Mouse (Mus musculus): ENCODE measurements around the gene Mef2d. TPM values are rescaled to one million over a fixed set of nuclear protein-coding genes. Genes with fewer than 3 reads are reported as not detected.

The Mef2d gene
- polyA plus RNA-seq, 1 experiment, result 64.7 TPM

DNA sequence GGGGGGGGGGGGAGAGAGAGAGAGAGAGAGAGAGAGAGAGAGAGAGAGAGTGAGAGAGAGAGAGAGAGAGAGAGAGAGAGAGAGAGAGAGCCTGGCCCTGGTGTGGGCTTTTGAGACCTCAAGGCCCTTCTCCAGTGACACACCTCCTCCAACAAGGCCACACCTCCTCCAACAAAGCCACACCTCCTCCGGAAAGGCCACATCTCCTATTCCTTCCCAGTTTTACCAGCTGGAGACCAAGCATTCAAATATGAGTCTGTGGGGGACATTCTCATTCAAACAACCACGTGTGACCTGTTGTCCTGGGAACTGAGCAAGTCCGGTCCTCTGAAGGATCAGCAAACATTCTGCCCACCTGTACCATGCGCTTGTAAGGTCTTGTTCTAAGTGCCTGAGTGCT, 13.2 kb upstream of the Mef2d start:
- TF ChIP-seq POLR2A (IDR thresholded peaks at IDR 0.05; ENCODE audit: borderline replicate concordance, control insufficient read depth, low read depth, low read length) (no peak), CTCF (IDR thresholded peaks at IDR 0.05; ENCODE audit: control insufficient read depth, insufficient read depth, low read length) (no peak)
- no peak overlapping the region for H3K27ac ChIP-seq (ENCODE audit: control insufficient read depth, insufficient read depth, low read depth, low read length, poor library complexity)
- WGBS, result 74% methylated on average over 4 of the region's 4 CpGs

DNA sequence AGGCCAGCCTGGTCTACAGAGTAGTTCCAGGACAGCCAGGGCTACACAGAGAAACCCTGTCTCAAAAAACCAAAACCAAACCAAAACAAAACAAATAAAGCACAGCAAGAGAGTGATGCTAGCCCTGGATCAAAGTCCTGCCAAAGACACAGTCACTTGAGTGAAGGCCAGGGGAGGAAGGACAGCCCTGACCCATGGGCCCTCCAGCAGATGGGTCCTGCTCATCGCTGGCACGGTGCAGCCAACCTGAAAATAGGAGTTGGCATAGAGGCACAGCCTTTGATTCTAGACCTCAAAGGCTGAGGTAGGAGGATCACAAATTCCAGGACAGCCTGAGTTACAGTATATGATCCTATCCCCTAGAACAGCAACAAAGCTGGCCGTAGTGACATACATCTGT, 11.1 kb upstream of the Mef2d start:
- TF ChIP-seq CTCF (IDR thresholded peaks at IDR 0.05; ENCODE audit: control insufficient read depth, insufficient read depth, low read length) (no peak), POLR2A (IDR thresholded peaks at IDR 0.05; ENCODE audit: borderline replicate concordance, control insufficient read depth, low read depth, low read length) (no peak)
- H3K4me3 ChIP-seq (replicated peaks; ENCODE audit: control insufficient read depth, low read depth, low read length), result no peak overlapping the region
- 79% methylated on average over 3 of the region's 3 CpGs for WGBS
- H3K4me1 ChIP-seq (ENCODE audit: control insufficient read depth, insufficient read depth, low read length), result peaks cover 3% of the 10 kb centered on the region; the same call in 1 of the 2 replicates
- H3K27ac ChIP-seq (ENCODE audit: control insufficient read depth, insufficient read depth, low read depth, low read length, poor library complexity), result no peak overlapping the region

More for the DNA sequence above, 13.2 kb upstream of the Mef2d start:
- Histone ChIP-seq H3K4me1 (ENCODE audit: control insufficient read depth, insufficient read depth, low read length) (peaks cover 3% of the 10 kb centered on the region; the same call in 1 of the 2 replicates), H3K4me3 (replicated peaks; ENCODE audit: control insufficient read depth, low read depth, low read length) (no peak overlapping the region)

DNA sequence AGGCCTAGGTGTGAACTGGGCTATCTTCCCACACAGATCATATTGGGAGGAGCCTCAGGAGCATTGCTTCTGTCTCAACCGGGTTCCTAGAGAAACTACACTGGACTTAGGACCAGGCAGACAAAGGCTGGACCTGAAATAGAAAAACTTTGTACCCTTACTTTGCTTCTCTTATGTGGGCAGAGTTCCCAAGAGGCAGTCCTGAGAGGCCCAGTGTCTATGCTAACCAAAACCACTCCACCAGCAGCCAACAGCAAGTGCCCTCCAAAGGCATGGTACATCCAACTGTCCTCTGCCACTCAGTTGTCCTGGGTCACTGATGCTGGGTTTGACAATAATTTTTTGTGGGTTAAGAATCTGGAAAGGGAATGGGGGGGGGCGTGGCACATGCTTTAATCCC, 9.7 kb upstream of the Mef2d start:
- H3K4me3 ChIP-seq (replicated peaks; ENCODE audit: control insufficient read depth, low read depth, low read length), result no peak overlapping the region
- 92% methylated on average over 2 of the region's 2 CpGs for WGBS
- peaks cover 3% of the 10 kb centered on the region; the same call in 1 of the 2 replicates for H3K4me1 ChIP-seq (ENCODE audit: control insufficient read depth, insufficient read depth, low read length)
- H3K27ac ChIP-seq (ENCODE audit: control insufficient read depth, insufficient read depth, low read depth, low read length, poor library complexity), result no peak overlapping the region
- TF ChIP-seq CTCF (IDR thresholded peaks at IDR 0.05; ENCODE audit: control insufficient read depth, insufficient read depth, low read length) (no peak), POLR2A (IDR thresholded peaks at IDR 0.05; ENCODE audit: borderline replicate concordance, control insufficient read depth, low read depth, low read length) (no peak)

DNA sequence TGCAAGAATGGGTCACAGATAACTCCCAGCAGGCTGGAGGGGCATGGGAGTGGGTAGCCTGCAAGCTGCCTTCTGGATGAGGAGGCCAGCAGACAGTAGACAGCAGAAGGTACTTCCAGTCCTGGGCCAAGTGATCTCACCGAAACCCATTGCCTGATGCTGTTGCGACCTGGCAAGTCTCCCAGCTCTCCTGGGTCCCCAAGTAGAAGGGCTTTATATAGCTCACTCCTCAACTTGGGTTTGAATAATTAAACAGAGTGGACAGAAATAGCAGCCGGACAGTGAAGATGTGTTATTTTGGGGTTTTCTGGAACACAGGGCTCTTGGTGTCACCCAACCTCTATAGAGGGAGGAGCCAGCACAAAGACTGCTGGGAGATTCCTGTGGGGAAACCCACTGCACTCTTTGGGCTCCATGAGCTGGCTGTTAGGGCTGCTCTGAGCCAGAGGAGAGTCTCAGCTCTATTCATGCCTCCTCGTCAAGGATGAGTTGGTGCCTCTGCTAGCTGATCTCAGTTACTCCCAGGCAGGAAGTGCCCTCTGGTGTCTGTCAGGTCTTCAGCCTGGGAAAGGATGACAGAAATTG, 8.9 kb upstream of the Mef2d start:
- WGBS, result 70% methylated on average over 4 of the region's 4 CpGs
- H3K4me1 ChIP-seq (ENCODE audit: control insufficient read depth, insufficient read depth, low read length), result peaks cover 3% of the 10 kb centered on the region; the same call in 1 of the 2 replicates
- no peak for TF ChIP-seq CTCF (IDR thresholded peaks at IDR 0.05; ENCODE audit: control insufficient read depth, insufficient read depth, low read length)
- TF ChIP-seq POLR2A (IDR thresholded peaks at IDR 0.05; ENCODE audit: borderline replicate concordance, control insufficient read depth, low read depth, low read length), result no peak
- H3K27ac ChIP-seq (ENCODE audit: control insufficient read depth, insufficient read depth, low read depth, low read length, poor library complexity), result no peak overlapping the region
- no peak overlapping the region for H3K4me3 ChIP-seq (replicated peaks; ENCODE audit: control insufficient read depth, low read depth, low read length)

DNA sequence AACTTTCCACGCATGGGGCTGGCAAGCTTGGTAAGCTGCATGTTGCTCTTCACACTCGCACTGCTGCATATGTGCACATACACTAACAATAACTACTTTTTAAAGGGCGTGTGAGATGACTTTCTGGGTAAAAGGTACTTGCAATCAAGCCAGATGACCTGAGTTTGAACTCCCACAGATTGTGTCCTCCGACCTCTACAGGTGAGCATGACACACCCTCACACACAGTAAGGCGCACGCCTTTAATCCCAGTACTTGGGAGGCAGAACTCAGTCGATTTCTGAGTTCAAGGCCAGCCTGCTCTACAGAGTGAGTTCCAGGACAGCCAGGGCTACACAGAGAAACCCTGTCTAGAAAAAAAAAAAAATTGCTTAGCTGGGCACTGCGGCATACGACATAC, 5.8 kb upstream of the Mef2d start:
- TF ChIP-seq CTCF (IDR thresholded peaks at IDR 0.05; ENCODE audit: control insufficient read depth, insufficient read depth, low read length), result no peak
- TF ChIP-seq POLR2A (IDR thresholded peaks at IDR 0.05; ENCODE audit: borderline replicate concordance, control insufficient read depth, low read depth, low read length), result no peak

DNA sequence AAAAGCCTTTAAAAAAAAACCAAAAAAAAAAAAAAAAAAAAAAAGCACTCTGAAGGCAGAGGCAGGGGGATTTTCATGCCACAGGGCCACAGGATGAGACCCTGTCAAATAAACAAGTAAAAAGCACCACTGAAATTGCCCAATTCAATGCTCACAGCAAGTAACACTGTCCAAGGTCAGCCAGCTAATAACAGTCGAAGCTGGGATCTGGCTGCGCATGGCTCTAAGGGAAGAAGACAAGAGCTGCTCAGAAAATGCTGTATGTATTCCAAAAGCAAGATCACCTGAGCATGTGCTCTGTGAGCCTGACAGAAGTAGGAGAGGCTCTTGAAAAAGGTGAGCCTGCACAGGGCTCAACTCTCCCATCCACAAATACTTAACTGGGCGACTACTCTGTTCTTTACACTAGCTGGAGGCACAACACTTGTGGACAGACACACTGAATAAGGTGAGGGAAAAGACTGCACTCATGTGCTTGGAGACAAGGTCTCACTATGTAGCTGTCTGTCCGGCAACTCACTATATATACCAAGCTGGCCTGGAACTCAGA, 5.2 kb upstream of the Mef2d start:
- H3K4me3 ChIP-seq (replicated peaks; ENCODE audit: control insufficient read depth, low read depth, low read length), result no peak overlapping the region
- no peak overlapping the region for H3K27ac ChIP-seq (ENCODE audit: control insufficient read depth, insufficient read depth, low read depth, low read length, poor library complexity)
- TF ChIP-seq CTCF (IDR thresholded peaks at IDR 0.05; ENCODE audit: control insufficient read depth, insufficient read depth, low read length) (no peak), POLR2A (IDR thresholded peaks at IDR 0.05; ENCODE audit: borderline replicate concordance, control insufficient read depth, low read depth, low read length) (no peak)
- peaks cover 5% of the 10 kb centered on the region; the same call in 1 of the 2 replicates for H3K4me1 ChIP-seq (ENCODE audit: control insufficient read depth, insufficient read depth, low read length)
- 78% methylated on average over 4 of the region's 4 CpGs for WGBS

More for the DNA sequence above, 5.8 kb upstream of the Mef2d start:
- WGBS, result 85% methylated on average over 9 of the region's 9 CpGs
- no peak overlapping the region for H3K4me3 ChIP-seq (replicated peaks; ENCODE audit: control insufficient read depth, low read depth, low read length)
- H3K27ac ChIP-seq (ENCODE audit: control insufficient read depth, insufficient read depth, low read depth, low read length, poor library complexity), result no peak overlapping the region
- H3K4me1 ChIP-seq (ENCODE audit: control insufficient read depth, insufficient read depth, low read length), result peaks cover 5% of the 10 kb centered on the region; the same call in 1 of the 2 replicates

- Histone ChIP-seq H3K4me1 (ENCODE audit: control insufficient read depth, insufficient read depth, low read length) (peaks cover 5% of the 10 kb centered on the region; the same call in 1 of the 2 replicates), H3K4me3 (replicated peaks; ENCODE audit: control insufficient read depth, low read depth, low read length) (peak overlapping the region; percentile 39), H3K27ac (ENCODE audit: control insufficient read depth, insufficient read depth, low read depth, low read length, poor library complexity) (peak overlapping the region; percentile 23; the same call in 1 of the 2 replicates)
- WGBS, result 2% methylated on average over 3 of the region's 3 CpGs
- no peak for TF ChIP-seq POLR2A (IDR thresholded peaks at IDR 0.05; ENCODE audit: borderline replicate concordance, control insufficient read depth, low read depth, low read length)
Observed at GRCm38 (mm10) chr3:88137821-88138220, 4.4 kb upstream of the Mef2d start.

- under 1% methylated on average over 32 of the region's 32 CpGs for WGBS
- TF ChIP-seq POLR2A (IDR thresholded peaks at IDR 0.05; ENCODE audit: borderline replicate concordance, control insufficient read depth, low read depth, low read length) (peak; percentile 82), CTCF (IDR thresholded peaks at IDR 0.05; ENCODE audit: control insufficient read depth, insufficient read depth, low read length) (no peak)
- Histone ChIP-seq H3K27ac (ENCODE audit: control insufficient read depth, insufficient read depth, low read depth, low read length, poor library complexity) (peak overlapping the region; percentile 90), H3K4me1 (ENCODE audit: control insufficient read depth, insufficient read depth, low read length) (peaks cover 3% of the 10 kb centered on the region; the same call in 1 of the 2 replicates), H3K4me3 (replicated peaks; ENCODE audit: control insufficient read depth, low read depth, low read length) (peak overlapping the region; percentile 39)
Observed at GRCm38 (mm10) chr3:88138336-88139242, 3.6 kb upstream of the Mef2d start.

All from bone marrow, adult 2 months (tissue).